Mouse (Mus musculus) CH12.LX (cell line): ENCODE data around the gene Thtpa. TPM values are rescaled to one million over a fixed set of nuclear protein-coding genes. Genes with fewer than 3 reads are reported as not detected.

Experiments
- DNase-seq: peaks from one replicate; pipeline ENCODE4 v3.0.0-alpha.2; 2013; ENCODE audit errors: extremely low read depth
- H3K27ac ChIP-seq: 2 replicates; pipeline ENCODE4 v1.5.1; 2012; ENCODE audit warnings: low read depth, mild to moderate bottlenecking, control low read depth, moderate library complexity; ENCODE audit not compliant: insufficient read depth
- H3K27me3 ChIP-seq: replicated peaks from 2 replicates; pipeline ENCODE3; 2012; ENCODE audit warnings: inconsistent platforms
- H3K36me3 ChIP-seq, 2 experiments: replicated peaks in 1 of 2; 2 replicates each; pipeline versions ENCODE3 to v1.6.1; 2012; ENCODE audit warnings: inconsistent platforms in 1 of 2, low read length in 1 of 2, mild to moderate bottlenecking in 1 of 2, mixed read lengths in 1 of 2, moderate library complexity in 1 of 2; ENCODE audit not compliant: control insufficient read depth in 1 of 2, insufficient read depth in 1 of 2
- H3K4me1 ChIP-seq, 2 experiments: 2 replicates each; pipeline ENCODE4 v1.6.1; 2012; ENCODE audit warnings: inconsistent platforms in 1 of 2, moderate library complexity in 1 of 2; ENCODE audit not compliant: insufficient read depth in 2 of 2, control insufficient read depth in 1 of 2
- H3K4me2 ChIP-seq: 2 replicates; pipeline ENCODE4 v1.6.1; 2012; ENCODE audit warnings: low read depth, mild to moderate bottlenecking, control low read depth; ENCODE audit not compliant: poor library complexity, insufficient read depth, severe bottlenecking
- H3K4me3 ChIP-seq, 3 experiments: fragments of 150-350 bp in 1 of 3; sonication (generic) in 1 of 3; replicated peaks in 1 of 3; 2 replicates each; pipeline versions ENCODE3 to v1.5.1; 2011 to 2012; ENCODE audit warnings: low read depth in 2 of 3, low read length in 2 of 3, mild to moderate bottlenecking in 2 of 3, moderate library complexity in 2 of 3, control low read depth in 1 of 3, improper control_type of control experiment in 1 of 3, inconsistent platforms in 1 of 3, mixed read lengths in 1 of 3; ENCODE audit not compliant: poor library complexity in 1 of 3
- H3K79me2 ChIP-seq: replicated peaks from 2 replicates; pipeline ENCODE4 v1.6.1; 2012; ENCODE audit warnings: mild to moderate bottlenecking, moderate library complexity; ENCODE audit not compliant: control insufficient read depth, poor library complexity, insufficient read depth, severe bottlenecking; ENCODE audit errors: extremely low read depth
- H3K9ac ChIP-seq: 2 replicates; pipeline ENCODE4 v1.6.1; 2012; ENCODE audit warnings: low read depth, mild to moderate bottlenecking, control low read depth, moderate library complexity; ENCODE audit not compliant: insufficient read depth
- H3K9me3 ChIP-seq: replicated peaks from 2 replicates; pipeline ENCODE3; 2012; ENCODE audit warnings: low read length, inconsistent platforms, mixed read lengths
- CHD2 ChIP-seq: IDR thresholded peaks from 2 replicates; pipeline ENCODE4 v1.6.1; 2011; ENCODE audit warnings: low read length, improper control_type of control experiment
- E2F4 ChIP-seq: IDR thresholded peaks from 2 replicates; pipeline ENCODE4 v1.6.1; 2011; ENCODE audit warnings: low read depth, low read length, improper control_type of control experiment; ENCODE audit not compliant: insufficient replicate concordance
- ELF1 ChIP-seq: IDR thresholded peaks from 2 replicates; pipeline ENCODE4 v1.6.1; 2014; ENCODE audit warnings: low read depth, mild to moderate bottlenecking, inconsistent platforms, low read length, improper control_type of control experiment
- EP300 ChIP-seq: IDR thresholded peaks from 2 replicates; pipeline ENCODE4 v1.6.1; 2011; ENCODE audit warnings: low read length, improper control_type of control experiment
- ETS1 ChIP-seq: conservative IDR thresholded peaks from 2 replicates; pipeline ENCODE4 v1.6.1; 2012; ENCODE audit warnings: low read depth, mild to moderate bottlenecking, inconsistent platforms, low read length, improper control_type of control experiment, moderate library complexity
- GABPA ChIP-seq: IDR thresholded peaks from 2 replicates; pipeline ENCODE4 v1.6.1; 2012; ENCODE audit warnings: low read depth, low read length, improper control_type of control experiment, inconsistent platforms; ENCODE audit not compliant: insufficient replicate concordance
- IRF4 ChIP-seq: IDR thresholded peaks from 2 replicates; pipeline ENCODE4 v1.6.1; 2014; ENCODE audit warnings: low read depth, mild to moderate bottlenecking, inconsistent platforms, low read length, improper control_type of control experiment
- KAT2A ChIP-seq: IDR thresholded peaks from 2 replicates; pipeline ENCODE4 v1.6.1; 2012; ENCODE audit warnings: low read length, improper control_type of control experiment, inconsistent platforms; ENCODE audit not compliant: insufficient replicate concordance
- MAX ChIP-seq: IDR thresholded peaks from 2 replicates; pipeline ENCODE4 v1.6.1; 2011; ENCODE audit warnings: low read length, improper control_type of control experiment
- MAZ ChIP-seq: IDR thresholded peaks from 2 replicates; pipeline ENCODE4 v1.6.1; 2012; ENCODE audit warnings: low read depth, mild to moderate bottlenecking, inconsistent platforms, low read length, improper control_type of control experiment, moderate library complexity
- MEF2A ChIP-seq: IDR thresholded peaks from 2 replicates; pipeline ENCODE4 v1.6.1; 2014; ENCODE audit warnings: low read depth, mild to moderate bottlenecking, inconsistent platforms, low read length, improper control_type of control experiment, borderline replicate concordance
- MXI1 ChIP-seq: IDR thresholded peaks from 2 replicates; pipeline ENCODE4 v1.6.1; 2011; ENCODE audit warnings: mild to moderate bottlenecking, low read depth, low read length, improper control_type of control experiment
- MYC ChIP-seq: IDR thresholded peaks from 2 replicates; pipeline ENCODE4 v1.6.1; 2011; ENCODE audit warnings: low read depth, mild to moderate bottlenecking, improper control_type of control experiment, low read length
- NELFE ChIP-seq: IDR thresholded peaks from 2 replicates; pipeline ENCODE4 v1.6.1; 2011; ENCODE audit warnings: low read depth, low read length, improper control_type of control experiment
- PAX5 ChIP-seq: IDR thresholded peaks from 2 replicates; pipeline ENCODE4 v1.6.1; 2012; ENCODE audit warnings: low read length, inconsistent platforms, mixed read lengths
- POLR2A ChIP-seq: IDR thresholded peaks from 2 replicates; pipeline ENCODE4 v1.6.1; 2011; ENCODE audit warnings: low read depth, mild to moderate bottlenecking, improper control_type of control experiment, low read length
- POLR2AphosphoS2 ChIP-seq: IDR thresholded peaks from 2 replicates; pipeline ENCODE4 v1.6.1; 2011; ENCODE audit warnings: low read depth, low read length, improper control_type of control experiment
- RAD21 ChIP-seq: IDR thresholded peaks from 2 replicates; pipeline ENCODE4 v1.6.1; 2011; ENCODE audit warnings: low read depth, mild to moderate bottlenecking, low read length, improper control_type of control experiment, moderate library complexity
- SIN3A ChIP-seq: IDR thresholded peaks from 2 replicates; pipeline ENCODE4 v1.6.1; 2012; ENCODE audit warnings: low read length, improper control_type of control experiment, inconsistent platforms
- UBTF ChIP-seq: IDR thresholded peaks from 2 replicates; pipeline ENCODE4 v1.6.1; 2012; ENCODE audit warnings: low read depth, mild to moderate bottlenecking, inconsistent platforms, low read length, improper control_type of control experiment, moderate library complexity
- ZMIZ1 ChIP-seq: IDR thresholded peaks from 2 replicates; pipeline ENCODE4 v1.6.1; 2012; ENCODE audit warnings: low read depth, mild to moderate bottlenecking, inconsistent platforms, low read length, improper control_type of control experiment
- dilution Hi-C: fragments of 300-500 bp; cut with MboI; formaldehyde crosslinking; loops from 2 replicates; pipeline ENCODE4 v1.14.3; 2020; ENCODE audit warnings: low sequenced_read_pairs; ENCODE audit not compliant: extremely low pct_unique_long_range_greater_than_20kb, extremely low pct_ligation_motif_present
- in situ Hi-C: fragments of 300-500 bp; cut with MboI; formaldehyde crosslinking; loops from 3 replicates; pipeline ENCODE4 v1.14.3; 2019; ENCODE audit warnings: low sequenced_read_pairs, low pct_ligation_motif_present, low pct_unique_long_range_greater_than_20kb, mixed read lengths
- polyA plus RNA-seq: library from polyadenylated mRNA; unstranded; fragments of >175 nt; gene quantifications from 2 replicates; pipeline ENCODE4 v1.2.1, GENCODE M21; 2012; ENCODE audit warnings: low read depth; ENCODE audit not compliant: insufficient read length
- total RNA-seq, 2 experiments: library from RNA; depleted of rRNA; stranded (reverse); fragments of 300-350 nt in 1 of 2; fragments of >200 nt in 1 of 2; gene quantifications; 2 replicates each; pipeline ENCODE4 v1.2.3; 2012 to 2014

Gene Thtpa
- total and polyA plus RNA-seq, 3 experiments, result 4.0 to 9.4 (median 6.7) TPM

- H3K4me3 ChIP-seq, result no peak overlapping the region
Observed at GRCm38 (mm10) chr14:55047971-55048531, 46.5 kb upstream of the Thtpa start.

GRCm38 (mm10) chr14:55052496-55052895 is 42.1 kb upstream of the Thtpa start:
- H3K9me3 ChIP-seq, result no peaks in the 10 kb centered on the region
- TF ChIP-seq SIN3A (no peak), PAX5 (no peak), NELFE (no peak), MXI1 (no peak), ZMIZ1 (no peak), MEF2A (no peak), POLR2A (no peak), IRF4 (no peak), MAZ (no peak), ETS1 (no peak), EP300 (no peak), RAD21 (no peak), ELF1 (no peak), MAX (no peak), MYC (no peak), CHD2 (no peak)
- H3K27me3 ChIP-seq, result peaks cover 34% of the 10 kb centered on the region
- H3K9ac ChIP-seq, result no peak overlapping the region
- H3K4me3 ChIP-seq, result no peak overlapping the region
- peaks cover 0 to 4% of the 10 kb centered on the region in 2 experiments; a peak in 1 of 4 replicates for H3K4me1 ChIP-seq
- dilution Hi-C loops (no loop called here), in situ Hi-C loops (no loop called here)
- H3K4me2 ChIP-seq, result no peak overlapping the region
- H3K36me3 ChIP-seq, result no peaks in the 10 kb centered on the region
- no peak overlapping the region for H3K27ac ChIP-seq
- DNase-seq, result no peak
- no peaks in the 10 kb centered on the region for H3K79me2 ChIP-seq

More at GRCm38 (mm10) chr14:55047971-55048531, 46.5 kb upstream of the Thtpa start:
- DNase-seq, result no peak
- Histone ChIP-seq H3K79me2 (no peaks in the 10 kb centered on the region), H3K36me3 (no peaks in the 10 kb centered on the region), H3K9me3 (no peaks in the 10 kb centered on the region), H3K9ac (no peak overlapping the region), H3K27ac (no peak overlapping the region), H3K4me1 (peaks cover 0 to 2% of the 10 kb centered on the region in 2 experiments; a peak in 1 of 4 replicates), H3K4me2 (no peak overlapping the region), H3K27me3 (peaks cover 2% of the 10 kb centered on the region)
- TF ChIP-seq GABPA, result no peak
- no peak for TF ChIP-seq UBTF
- TF ChIP-seq KAT2A, result no peak
- no peak for TF ChIP-seq POLR2A
- TF ChIP-seq POLR2AphosphoS2, result no peak
- TF ChIP-seq E2F4, result no peak
- in situ Hi-C loops, result no loop called here
- dilution Hi-C loops, result no loop called here
